Mouse (Mus musculus) MEL (cell line): ENCODE data around the gene Prx. TPM values are rescaled to one million over a fixed set of nuclear protein-coding genes. Genes with fewer than 3 reads are reported as not detected.

Source experiments
- DNase-seq: peaks from one replicate; pipeline ENCODE4 v3.0.0; 2011; ENCODE audit warnings: low read depth, low spot score
- H3K27ac ChIP-seq: 2 replicates; pipeline ENCODE4 v1.5.1; 2012; ENCODE audit warnings: low read depth, mild to moderate bottlenecking, control low read depth, low read length, moderate library complexity; ENCODE audit not compliant: control insufficient read depth
- H3K27me3 ChIP-seq, 2 experiments: fragments of 150-350 bp in 1 of 2; sonication (generic) in 1 of 2; 2 replicates each; pipeline ENCODE4 v1.6.1; 2012; ENCODE audit warnings: low read length in 2 of 2, mild to moderate bottlenecking in 2 of 2, improper control_type of control experiment in 1 of 2, moderate library complexity in 1 of 2; ENCODE audit not compliant: insufficient read depth in 2 of 2, control insufficient read depth in 1 of 2
- H3K36me3 ChIP-seq, 2 experiments: 2 replicates each; pipeline ENCODE4 v1.6.1; 2012 to 2014; ENCODE audit warnings: low read length in 2 of 2, improper control_type of control experiment in 1 of 2, inconsistent platforms in 1 of 2, mild to moderate bottlenecking in 1 of 2; ENCODE audit not compliant: insufficient read depth in 2 of 2, control insufficient read depth in 1 of 2
- H3K4me1 ChIP-seq, 2 experiments: fragments of 150-350 bp in 1 of 2; sonication (generic) in 1 of 2; 2 replicates each; pipeline ENCODE4 v1.6.1; 2012; ENCODE audit warnings: low read length in 2 of 2, improper control_type of control experiment in 1 of 2, mild to moderate bottlenecking in 1 of 2; ENCODE audit not compliant: insufficient read depth in 2 of 2, control insufficient read depth in 1 of 2
- H3K4me3 ChIP-seq, 2 experiments: fragments of 150-350 bp in 1 of 2; sonication (generic) in 1 of 2; 2 replicates each; pipeline ENCODE4 v1.5.1; 2012; ENCODE audit warnings: low read depth in 2 of 2, low read length in 2 of 2, mild to moderate bottlenecking in 2 of 2, moderate library complexity in 2 of 2, control low read depth in 1 of 2, improper control_type of control experiment in 1 of 2; ENCODE audit not compliant: control insufficient read depth in 1 of 2, insufficient read depth in 1 of 2
- H3K79me2 ChIP-seq: 2 replicates; pipeline ENCODE4 v1.6.1; 2012; ENCODE audit warnings: mild to moderate bottlenecking, low read length, moderate library complexity; ENCODE audit not compliant: control insufficient read depth, poor library complexity, insufficient read depth
- H3K9ac ChIP-seq: 2 replicates; pipeline ENCODE4 v1.6.1; 2012; ENCODE audit warnings: low read depth, mild to moderate bottlenecking, control low read depth, low read length, moderate library complexity; ENCODE audit not compliant: control insufficient read depth, poor library complexity, severe bottlenecking
- H3K9me3 ChIP-seq: fragments of 150-350 bp; sonication (generic); replicated peaks from 2 replicates; pipeline ENCODE4 v1.6.1; 2012; ENCODE audit warnings: mild to moderate bottlenecking, low read length, improper control_type of control experiment, moderate library complexity; ENCODE audit not compliant: insufficient read depth
- BHLHE40 ChIP-seq: IDR thresholded peaks from 2 replicates; pipeline ENCODE4 v1.6.1; 2012; ENCODE audit warnings: low read depth, mild to moderate bottlenecking, inconsistent platforms, low read length, improper control_type of control experiment, borderline replicate concordance
- CHD1 ChIP-seq: IDR thresholded peaks from 2 replicates; pipeline ENCODE4 v1.6.1; 2012; ENCODE audit warnings: low read depth, mild to moderate bottlenecking, inconsistent platforms, low read length, improper control_type of control experiment
- E2F4 ChIP-seq: IDR thresholded peaks from 2 replicates; pipeline ENCODE4 v1.6.1; 2011; ENCODE audit warnings: low read depth, low read length, improper control_type of control experiment, borderline replicate concordance
- EP300 ChIP-seq, 2 experiments: IDR thresholded peaks; 2 replicates each; pipeline ENCODE4 v1.6.1; 2011; ENCODE audit warnings: improper control_type of control experiment in 2 of 2, low read length in 2 of 2, low read depth in 1 of 2, mild to moderate bottlenecking in 1 of 2
- KAT2A ChIP-seq: conservative IDR thresholded peaks from 2 replicates; pipeline ENCODE4 v1.6.1; 2012; ENCODE audit warnings: low read depth, low read length, improper control_type of control experiment, inconsistent platforms
- MAFK ChIP-seq: IDR thresholded peaks from 2 replicates; pipeline ENCODE4 v1.6.1; 2011; ENCODE audit warnings: low read depth, mild to moderate bottlenecking, low read length, improper control_type of control experiment, borderline replicate concordance
- MAX ChIP-seq: IDR thresholded peaks from 2 replicates; pipeline ENCODE4 v1.6.1; 2011; ENCODE audit warnings: low read length, improper control_type of control experiment
- MEF2A ChIP-seq: IDR thresholded peaks from 2 replicates; pipeline ENCODE4 v1.6.1; 2014; ENCODE audit warnings: low read depth, mild to moderate bottlenecking, inconsistent platforms, low read length, improper control_type of control experiment; ENCODE audit not compliant: poor library complexity, insufficient replicate concordance, severe bottlenecking; ENCODE audit errors: extremely low read depth
- NELFE ChIP-seq: IDR thresholded peaks from 2 replicates; pipeline ENCODE4 v1.6.1; 2011; ENCODE audit warnings: low read depth, low read length, improper control_type of control experiment
- POLR2A ChIP-seq, 2 experiments: IDR thresholded peaks; 2 replicates each; pipeline ENCODE4 v1.6.1; 2011 to 2012; ENCODE audit warnings: low read length in 2 of 2, mild to moderate bottlenecking in 2 of 2, control low read depth in 1 of 2, improper control_type of control experiment in 1 of 2, low read depth in 1 of 2, moderate library complexity in 1 of 2; ENCODE audit not compliant: control insufficient read depth in 1 of 2, insufficient read depth in 1 of 2, poor library complexity in 1 of 2
- POLR2AphosphoS2 ChIP-seq: IDR thresholded peaks from 2 replicates; pipeline ENCODE4 v1.6.1; 2011; ENCODE audit warnings: low read length, improper control_type of control experiment
- POLR2AphosphoS5 ChIP-seq: IDR thresholded peaks from 2 replicates; pipeline ENCODE4 v1.6.1; 2012; ENCODE audit warnings: low read depth, borderline replicate concordance, mild to moderate bottlenecking, inconsistent platforms, low read length, moderate library complexity, mixed read lengths
- RCOR1 ChIP-seq: IDR thresholded peaks from 2 replicates; pipeline ENCODE4 v1.6.1; 2012; ENCODE audit warnings: low read depth, mild to moderate bottlenecking, inconsistent platforms, low read length, improper control_type of control experiment
- TBP ChIP-seq: IDR thresholded peaks from 2 replicates; pipeline ENCODE4 v1.8.0; 2011; ENCODE audit warnings: low read depth, low read length, improper control_type of control experiment
- USF1 ChIP-seq: IDR thresholded peaks from 2 replicates; pipeline ENCODE4 v1.6.1; 2014; ENCODE audit warnings: low read depth, mild to moderate bottlenecking, inconsistent platforms, low read length, improper control_type of control experiment, moderate library complexity
- ZC3H11A ChIP-seq: IDR thresholded peaks from 2 replicates; pipeline ENCODE4 v1.6.1; 2012; ENCODE audit warnings: low read depth, mild to moderate bottlenecking, inconsistent platforms, low read length, improper control_type of control experiment
- ZMIZ1 ChIP-seq: IDR thresholded peaks from 2 replicates; pipeline ENCODE4 v1.6.1; 2012; ENCODE audit warnings: low read depth, mild to moderate bottlenecking, inconsistent platforms, low read length, improper control_type of control experiment, moderate library complexity
- ZNF384 ChIP-seq: IDR thresholded peaks from 2 replicates; pipeline ENCODE4 v1.6.1; 2012; ENCODE audit warnings: low read depth, mild to moderate bottlenecking, inconsistent platforms, low read length, improper control_type of control experiment
- polyA plus RNA-seq, 2 experiments: library from polyadenylated mRNA; stranded (reverse) in 1 of 2; unstranded in 1 of 2; fragments of >175 nt in 1 of 2; fragments of >200 nt in 1 of 2; gene quantifications; 2 replicates each; pipeline versions ENCODE4 v1.2.1 to v1.2.4; 2012; ENCODE audit warnings: low replicate concordance in 2 of 2, low read depth in 1 of 2; ENCODE audit not compliant: insufficient read length in 2 of 2, insufficient read depth in 1 of 2, missing spikeins in 1 of 2
- total RNA-seq: library from RNA; depleted of rRNA; stranded (reverse); fragments of 300-350 nt; gene quantifications from 2 replicates; pipeline ENCODE4 v1.2.3, GENCODE M21; 2012

The Prx gene
- total and polyA plus RNA-seq, 3 experiments, result 0.39 to 1.4 TPM; not detected in 1

GRCm38 (mm10) chr7:27460477-27460876 lies 38.6 kb upstream of the Prx start:
- Histone ChIP-seq H3K4me1 (peaks cover 5 to 10% of the 10 kb centered on the region in 2 experiments), H3K27ac (no peak overlapping the region), H3K27me3 (no peaks in the 10 kb centered on the region), H3K79me2 (peaks cover 5% of the 10 kb centered on the region; the same call in 1 of the 2 replicates), H3K9me3 (no peaks in the 10 kb centered on the region), H3K36me3 (peaks cover 0 to 22% of the 10 kb centered on the region in 2 experiments; a peak in 3 of 4 replicates), H3K4me3 (no peak overlapping the region), H3K9ac (no peak overlapping the region)
- no peak for TF ChIP-seq USF1
- TF ChIP-seq EP300 (IDR thresholded peaks at IDR 0.05; ENCODE audit: low read depth in 1 of 2, low read length in 2 of 2), result no peak
- no peak for TF ChIP-seq BHLHE40
- no peak for TF ChIP-seq CHD1
- TF ChIP-seq NELFE, result no peak
- TF ChIP-seq ZMIZ1, result no peak
- no peak for TF ChIP-seq RCOR1
- TF ChIP-seq POLR2AphosphoS2, result no peak
- TF ChIP-seq E2F4, result no peak
- no peak for TF ChIP-seq MEF2A
- no peak for TF ChIP-seq ZC3H11A
- TF ChIP-seq POLR2A (IDR thresholded peaks at IDR 0.05; ENCODE audit: control insufficient read depth in 1 of 2, insufficient read depth in 1 of 2, low read depth in 1 of 2, low read length in 2 of 2, poor library complexity in 1 of 2), result no peak
- TF ChIP-seq KAT2A, result no peak
- TF ChIP-seq MAX, result no peak
- DNase-seq, result no peak

- no peaks in the 10 kb centered on the region for H3K9me3 ChIP-seq
- peaks cover 0 to 6% of the 10 kb centered on the region in 2 experiments for H3K36me3 ChIP-seq
- H3K4me1 ChIP-seq, result peaks cover 2 to 4% of the 10 kb centered on the region in 2 experiments; a peak in 2 of 4 replicates
- no peak overlapping the region for H3K27ac ChIP-seq
- H3K27me3 ChIP-seq, result no peaks in the 10 kb centered on the region
- no peak overlapping the region for H3K9ac ChIP-seq
- H3K79me2 ChIP-seq, result no peaks in the 10 kb centered on the region; the same call in 1 of the 2 replicates
- no peak overlapping the region for H3K4me3 ChIP-seq
- TF ChIP-seq MAFK (no peak), E2F4 (no peak), ZMIZ1 (no peak), ZNF384 (no peak), POLR2AphosphoS5 (no peak), ZC3H11A (no peak), TBP (no peak), USF1 (no peak)
- TF ChIP-seq, all 39 proteins: peak for 0
- no peak for DNase-seq
These were observed 31.5 kb upstream of the Prx start for GRCm38 (mm10) chr7:27467648-27468047.
